Mouse (Mus musculus): ENCODE results near the gene Chic2. TPM values are rescaled to one million over a fixed set of nuclear protein-coding genes. Genes with fewer than 3 reads are reported as not detected.
A peak's percentile ranks its signal among the peaks of the same experiment; 100 is the strongest.

Gene Chic2
- polyA plus RNA-seq, 1 experiment from 2014 or later = 15.1 TPM

DNA sequence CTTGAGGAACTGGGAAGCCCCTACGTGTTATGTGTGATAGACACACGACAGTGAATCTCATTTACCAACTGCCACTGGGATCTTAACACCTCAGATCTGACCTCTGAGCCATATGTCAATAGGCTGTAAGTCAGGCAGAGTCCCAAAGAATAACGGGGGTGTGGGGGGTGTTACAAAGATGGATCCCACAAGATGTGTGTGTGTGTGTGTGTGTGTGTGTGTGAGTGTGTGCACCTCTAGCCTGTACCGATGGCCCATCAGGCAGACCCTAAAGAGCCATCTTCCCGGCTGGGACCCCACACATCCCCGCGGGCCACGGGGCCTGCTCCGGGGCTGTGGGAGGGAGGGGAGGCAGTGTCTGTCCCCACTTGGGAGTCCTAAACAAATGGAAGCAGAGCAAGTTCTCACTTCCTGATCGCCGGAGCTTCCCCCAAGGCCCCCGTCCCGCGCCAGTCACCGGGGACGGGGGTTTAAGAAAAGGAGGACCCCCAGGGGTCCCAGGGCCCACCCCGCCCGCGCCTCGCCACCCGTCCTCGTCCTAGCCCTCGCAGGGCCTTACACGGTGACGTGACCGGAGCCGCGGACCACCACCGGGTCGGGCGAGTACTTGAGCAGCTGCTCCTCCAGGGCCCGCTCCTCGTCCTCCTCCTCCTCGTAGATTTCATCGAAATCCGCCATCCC is 813 bp downstream of the Chic2 start:
- peaks cover 4% of the 10 kb centered on the region; the same call in 1 of the 2 replicates for H3K36me3 ChIP-seq (ENCODE audit: control insufficient read depth, insufficient read depth)
- ATAC-seq (ENCODE audit: low read depth) = peak; percentile 51

DNA sequence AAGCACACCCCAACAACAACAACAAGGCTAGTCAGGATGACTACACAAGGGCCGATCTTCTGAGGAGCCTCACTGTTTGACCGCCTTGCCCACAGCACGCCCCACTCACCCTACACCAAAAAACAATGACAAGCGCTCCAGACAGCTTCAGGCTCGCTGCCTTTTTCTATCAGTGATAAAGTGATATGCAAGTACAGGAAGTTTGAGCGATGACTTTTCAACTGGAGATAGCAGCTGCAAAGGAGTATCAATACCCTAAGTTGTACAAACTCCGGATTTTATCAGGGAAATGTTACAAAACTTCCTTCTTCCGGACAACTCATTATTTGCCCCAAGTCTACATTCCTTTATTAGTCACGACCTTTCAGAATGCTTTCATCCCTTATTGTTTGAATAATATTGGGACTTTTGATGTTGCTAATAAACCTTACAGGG is 1.5 kb downstream of the Chic2 start:
- H3K4me1 ChIP-seq (ENCODE audit: control insufficient read depth, low read depth, low read length) = peaks cover 9% of the 10 kb centered on the region
- H3K27me3 ChIP-seq (ENCODE audit: control insufficient read depth, insufficient read depth, low read depth, low read length) = no peaks in the 10 kb centered on the region; the same call in 1 of the 2 replicates
- no peaks in the 10 kb centered on the region for H3K9me3 ChIP-seq (replicated peaks; ENCODE audit: control insufficient read depth, low read length)
- peak overlapping the region; percentile 90 for H3K4me3 ChIP-seq (ENCODE audit: low read depth, low read length)
- peak overlapping the region; percentile 90 for H3K27ac ChIP-seq (ENCODE audit: low read length)
- 7% methylated on average over 9 of the region's 9 CpGs for WGBS (ENCODE audit: insufficient replicate concordance)
- H3K9ac ChIP-seq (ENCODE audit: low read depth, low read length) = peak overlapping the region; percentile 99
- peak overlapping the region; percentile 70 for H3K4me2 ChIP-seq (ENCODE audit: low read depth, low read length)
- ATAC-seq (ENCODE audit: low read depth) = no peak
- peaks cover 4% of the 10 kb centered on the region; the same call in 1 of the 2 replicates for H3K36me3 ChIP-seq (ENCODE audit: control insufficient read depth, insufficient read depth)

More for the DNA sequence above, 813 bp downstream of the Chic2 start:
- H3K9ac ChIP-seq (ENCODE audit: low read depth, low read length) = peak overlapping the region; percentile 99
- under 1% methylated on average over 30 of the region's 36 CpGs for WGBS (ENCODE audit: insufficient replicate concordance)
- H3K27me3 ChIP-seq (ENCODE audit: control insufficient read depth, insufficient read depth, low read depth, low read length) = no peaks in the 10 kb centered on the region; the same call in 1 of the 2 replicates
- peak overlapping the region; percentile 70 for H3K4me2 ChIP-seq (ENCODE audit: low read depth, low read length)
- H3K4me1 ChIP-seq (ENCODE audit: control insufficient read depth, low read depth, low read length) = peaks cover 9% of the 10 kb centered on the region
- H3K27ac ChIP-seq (ENCODE audit: low read length) = peak overlapping the region; percentile 90
- H3K4me3 ChIP-seq (ENCODE audit: low read depth, low read length) = peak overlapping the region; percentile 90
- H3K9me3 ChIP-seq (replicated peaks; ENCODE audit: control insufficient read depth, low read length) = no peaks in the 10 kb centered on the region

DNA sequence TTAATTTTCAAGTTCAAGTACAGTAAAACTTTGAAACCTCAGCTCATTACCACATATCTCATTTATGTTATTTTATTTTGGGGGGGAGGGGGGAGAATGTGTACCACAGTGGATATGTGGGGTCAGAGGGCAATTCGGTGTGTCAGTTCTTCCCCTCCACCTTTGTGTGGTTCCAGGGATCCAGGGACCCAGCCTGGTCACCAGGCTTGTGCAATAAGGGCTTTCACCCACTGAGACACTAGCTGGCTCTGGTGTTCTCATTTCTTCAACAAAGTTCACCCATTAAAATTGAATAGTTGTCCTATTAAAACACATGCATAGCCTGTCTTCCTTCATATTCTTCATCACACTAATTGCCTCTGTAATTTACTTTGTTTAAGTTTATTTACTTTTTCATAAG is 5.3 kb downstream of the Chic2 start:
- WGBS (ENCODE audit: insufficient replicate concordance) = 59% methylated on average over 1 of the region's 1 CpGs
- H3K9me3 ChIP-seq (replicated peaks; ENCODE audit: control insufficient read depth, low read length) = no peaks in the 10 kb centered on the region
- no peak overlapping the region for H3K4me2 ChIP-seq (ENCODE audit: low read depth, low read length)
- peaks cover 9% of the 10 kb centered on the region for H3K4me1 ChIP-seq (ENCODE audit: control insufficient read depth, low read depth, low read length)
- H3K9ac ChIP-seq (ENCODE audit: low read depth, low read length) = no peak overlapping the region
- no peak overlapping the region for H3K27ac ChIP-seq (ENCODE audit: low read length)
- no peak overlapping the region for H3K4me3 ChIP-seq (ENCODE audit: low read depth, low read length)
- no peak for ATAC-seq (ENCODE audit: low read depth)
- H3K27me3 ChIP-seq (ENCODE audit: control insufficient read depth, insufficient read depth, low read depth, low read length) = no peaks in the 10 kb centered on the region
- peaks cover 4% of the 10 kb centered on the region; the same call in 1 of the 2 replicates for H3K36me3 ChIP-seq (ENCODE audit: control insufficient read depth, insufficient read depth)

DNA sequence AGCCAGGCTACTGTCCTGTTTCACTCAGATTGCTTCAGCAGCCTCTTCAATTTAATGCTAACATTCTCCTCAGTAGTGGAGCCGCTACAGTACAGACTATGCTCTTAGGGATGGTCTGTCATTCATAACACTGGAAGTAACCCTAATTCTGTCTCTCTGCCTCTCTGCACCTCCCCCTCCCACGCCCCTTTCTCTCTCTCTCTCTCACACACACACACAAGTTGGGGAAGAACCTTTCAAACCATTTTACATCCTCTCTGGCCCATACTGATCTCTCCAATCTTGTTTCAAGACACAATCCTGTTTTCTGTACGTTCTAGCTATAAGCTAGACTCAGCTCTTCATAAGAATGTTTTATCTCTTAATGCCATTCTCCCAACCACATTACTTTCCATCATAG is 9.1 kb downstream of the Chic2 start:
- Histone ChIP-seq H3K9me3 (replicated peaks; ENCODE audit: control insufficient read depth, low read length) (no peaks in the 10 kb centered on the region), H3K27me3 (ENCODE audit: control insufficient read depth, insufficient read depth, low read depth, low read length) (no peaks in the 10 kb centered on the region), H3K4me1 (ENCODE audit: control insufficient read depth, low read depth, low read length) (no peaks in the 10 kb centered on the region), H3K4me2 (ENCODE audit: low read depth, low read length) (no peak overlapping the region), H3K4me3 (ENCODE audit: low read depth, low read length) (no peak overlapping the region), H3K9ac (ENCODE audit: low read depth, low read length) (no peak overlapping the region), H3K36me3 (ENCODE audit: control insufficient read depth, insufficient read depth) (no peaks in the 10 kb centered on the region), H3K27ac (ENCODE audit: low read length) (no peak overlapping the region)
- no peak for ATAC-seq (ENCODE audit: low read depth)
- WGBS (ENCODE audit: insufficient replicate concordance) = 60% methylated on average over 3 of the region's 3 CpGs

DNA sequence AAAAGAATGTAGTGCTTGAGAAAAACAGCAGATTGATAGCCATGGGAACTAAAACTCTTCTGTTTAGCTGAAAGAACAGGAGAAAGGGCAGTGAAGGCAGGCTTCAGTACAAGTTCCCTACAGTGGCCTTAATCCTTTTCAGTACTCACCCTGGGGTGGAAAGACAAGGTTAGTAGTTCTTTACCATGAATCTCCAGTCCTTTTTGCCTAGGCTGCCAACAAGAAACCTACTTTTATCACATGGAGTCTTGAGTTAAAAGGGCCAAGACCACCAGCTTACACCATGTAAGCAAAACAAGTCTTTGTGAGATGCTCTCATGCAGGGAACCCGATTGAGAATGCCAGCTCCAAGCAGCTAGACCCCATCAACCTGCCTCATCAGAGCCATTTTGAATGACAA is 29.8 kb downstream of the Chic2 start:
- ATAC-seq (ENCODE audit: low read depth) = no peak
- Histone ChIP-seq H3K4me2 (ENCODE audit: low read depth, low read length) (no peak overlapping the region), H3K36me3 (ENCODE audit: control insufficient read depth, insufficient read depth) (no peaks in the 10 kb centered on the region), H3K27me3 (ENCODE audit: control insufficient read depth, insufficient read depth, low read depth, low read length) (no peaks in the 10 kb centered on the region), H3K27ac (ENCODE audit: low read length) (no peak overlapping the region), H3K9me3 (replicated peaks; ENCODE audit: control insufficient read depth, low read length) (no peaks in the 10 kb centered on the region), H3K9ac (ENCODE audit: low read depth, low read length) (no peak overlapping the region), H3K4me1 (ENCODE audit: control insufficient read depth, low read depth, low read length) (no peaks in the 10 kb centered on the region), H3K4me3 (ENCODE audit: low read depth, low read length) (no peak overlapping the region)
- WGBS (ENCODE audit: insufficient replicate concordance) = 69% methylated on average over 1 of the region's 1 CpGs

DNA sequence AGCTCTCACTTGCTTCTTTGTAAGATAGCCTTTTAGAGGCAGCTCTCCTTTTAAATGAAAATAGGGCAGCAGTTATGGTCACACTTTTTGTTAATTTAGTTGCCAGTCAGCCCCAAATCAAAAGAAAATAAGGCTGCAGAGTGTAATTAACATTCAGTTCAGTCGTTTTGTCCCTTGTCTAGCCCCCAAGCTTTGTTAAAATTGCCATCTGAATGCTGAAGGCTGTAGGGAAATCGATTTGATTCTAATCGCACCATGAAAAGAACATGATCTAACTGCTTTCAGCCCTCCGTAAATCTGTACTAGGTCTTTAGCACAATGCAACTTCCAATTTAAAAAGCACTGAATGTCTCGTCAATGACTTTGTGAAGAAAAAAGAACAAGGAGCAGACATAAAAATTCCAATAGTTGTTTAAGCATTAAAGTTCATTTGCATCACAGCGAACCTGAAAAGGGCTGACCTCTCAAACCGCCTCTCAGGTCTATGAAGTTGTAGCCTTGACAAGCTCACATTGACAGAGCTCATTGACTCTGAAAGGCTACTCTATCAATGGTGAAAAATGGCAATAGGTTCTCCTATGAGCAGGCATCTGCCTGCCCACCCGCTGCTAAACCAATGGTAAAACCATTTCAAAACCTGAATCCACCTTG is 31.7 kb downstream of the Chic2 start:
- no peaks in the 10 kb centered on the region for H3K4me1 ChIP-seq (ENCODE audit: control insufficient read depth, low read depth, low read length)
- no peak overlapping the region for H3K4me3 ChIP-seq (ENCODE audit: low read depth, low read length)
- H3K27me3 ChIP-seq (ENCODE audit: control insufficient read depth, insufficient read depth, low read depth, low read length) = no peaks in the 10 kb centered on the region
- no peak overlapping the region for H3K4me2 ChIP-seq (ENCODE audit: low read depth, low read length)
- H3K36me3 ChIP-seq (ENCODE audit: control insufficient read depth, insufficient read depth) = peaks cover 4% of the 10 kb centered on the region
- no peak overlapping the region for H3K27ac ChIP-seq (ENCODE audit: low read length)
- 72% methylated on average over 8 of the region's 8 CpGs for WGBS (ENCODE audit: insufficient replicate concordance)
- H3K9ac ChIP-seq (ENCODE audit: low read depth, low read length) = no peak overlapping the region
- no peaks in the 10 kb centered on the region for H3K9me3 ChIP-seq (replicated peaks; ENCODE audit: control insufficient read depth, low read length)
- ATAC-seq (ENCODE audit: low read depth) = no peak

DNA sequence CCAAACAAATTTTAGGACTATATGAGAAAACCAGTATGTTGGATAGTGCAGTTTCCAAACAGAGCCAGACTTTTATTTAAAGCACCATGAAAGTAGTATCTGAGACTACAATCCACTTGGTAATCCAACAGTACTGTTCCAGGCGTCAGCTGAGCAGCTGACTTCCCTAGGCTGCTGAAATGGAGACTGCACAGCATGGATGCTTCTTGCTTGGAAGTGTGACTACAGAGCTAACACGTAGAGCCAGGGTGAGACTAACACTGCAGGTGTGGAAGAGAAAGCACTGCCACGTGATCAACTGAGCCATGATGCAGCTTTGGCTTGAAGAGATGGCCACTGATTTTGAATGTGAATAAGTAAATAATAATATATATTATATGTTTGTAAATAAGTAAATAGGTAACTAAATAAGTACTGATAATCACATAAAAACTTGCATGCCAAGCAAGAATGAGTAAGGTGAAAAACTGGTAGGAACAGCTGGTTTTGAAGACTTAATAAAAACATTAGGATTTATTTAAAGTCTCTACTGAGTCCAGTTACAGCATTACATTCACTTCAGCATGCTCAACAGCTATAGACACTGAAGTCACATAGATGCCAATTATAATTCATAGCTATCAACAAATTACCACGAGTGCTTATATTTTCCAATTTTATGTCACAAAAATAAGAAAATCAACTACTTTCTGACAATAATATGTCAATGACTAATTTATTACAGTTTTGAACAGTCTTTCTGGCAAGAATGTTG is 32.4 kb downstream of the Chic2 start:
- ATAC-seq (ENCODE audit: low read depth) = no peak
- Histone ChIP-seq H3K27ac (ENCODE audit: low read length) (no peak overlapping the region), H3K27me3 (ENCODE audit: control insufficient read depth, insufficient read depth, low read depth, low read length) (no peaks in the 10 kb centered on the region), H3K4me1 (ENCODE audit: control insufficient read depth, low read depth, low read length) (no peaks in the 10 kb centered on the region), H3K4me2 (ENCODE audit: low read depth, low read length) (no peak overlapping the region), H3K4me3 (ENCODE audit: low read depth, low read length) (no peak overlapping the region), H3K9me3 (replicated peaks; ENCODE audit: control insufficient read depth, low read length) (no peaks in the 10 kb centered on the region), H3K9ac (ENCODE audit: low read depth, low read length) (no peak overlapping the region), H3K36me3 (ENCODE audit: control insufficient read depth, insufficient read depth) (peaks cover 4% of the 10 kb centered on the region)
- WGBS (ENCODE audit: insufficient replicate concordance) = 69% methylated on average over 4 of the region's 4 CpGs

DNA sequence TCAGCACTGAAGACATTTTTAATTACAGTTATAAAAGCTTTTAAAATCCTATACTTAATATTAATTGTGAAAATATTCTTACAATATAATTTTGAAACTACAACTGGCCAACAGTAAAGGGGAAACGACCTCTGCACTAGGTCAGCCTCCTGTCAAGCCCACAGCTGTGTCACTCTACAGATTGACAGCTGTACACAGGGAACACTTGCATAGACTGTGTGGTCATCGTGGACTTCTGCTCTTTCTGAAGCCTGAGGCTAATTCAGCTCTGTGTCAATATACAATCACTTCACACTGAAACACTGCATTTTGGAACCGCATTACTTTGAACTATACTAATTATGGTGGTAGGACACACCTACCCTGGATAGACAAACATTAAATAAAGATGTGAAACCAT is 39.8 kb downstream of the Chic2 start:
- WGBS (ENCODE audit: insufficient replicate concordance) = 66% methylated on average over 3 of the region's 3 CpGs
- Histone ChIP-seq H3K9ac (ENCODE audit: low read depth, low read length) (no peak overlapping the region), H3K9me3 (replicated peaks; ENCODE audit: control insufficient read depth, low read length) (no peaks in the 10 kb centered on the region), H3K27me3 (ENCODE audit: control insufficient read depth, insufficient read depth, low read depth, low read length) (no peaks in the 10 kb centered on the region), H3K27ac (ENCODE audit: low read length) (no peak overlapping the region), H3K36me3 (ENCODE audit: control insufficient read depth, insufficient read depth) (peaks cover 4% of the 10 kb centered on the region), H3K4me1 (ENCODE audit: control insufficient read depth, low read depth, low read length) (no peaks in the 10 kb centered on the region), H3K4me2 (ENCODE audit: low read depth, low read length) (no peak overlapping the region), H3K4me3 (ENCODE audit: low read depth, low read length) (no peak overlapping the region)
- peak; percentile 79; the same call in 1 of the 2 replicates for ATAC-seq (ENCODE audit: low read depth)

Measured in liver, embryonic 16.5 days (tissue).